Mouse (Mus musculus): ENCODE measurements around the gene Apobec2. TPM values are rescaled to one million over a fixed set of nuclear protein-coding genes. Genes with fewer than 3 reads are reported as not detected.
A peak's percentile ranks its signal among the peaks of the same experiment; 100 is the strongest.

Gene Apobec2
- polyA plus RNA-seq, 1 experiment from 2014 or later, result 0.58 TPM

GRCm38 (mm10) chr17:48417521-48417920 is 15.2 kb downstream of the Apobec2 start:
- Histone ChIP-seq H3K9me3 (no peaks in the 10 kb centered on the region), H3K4me3 (replicated peaks) (no peak overlapping the region), H3K9ac (replicated peaks) (no peak overlapping the region), H3K27ac (no peak overlapping the region), H3K36me3 (peaks cover 29% of the 10 kb centered on the region), H3K4me1 (replicated peaks) (no peaks in the 10 kb centered on the region), H3K4me2 (replicated peaks) (no peak overlapping the region), H3K27me3 (no peaks in the 10 kb centered on the region)
- peak; percentile 52; the same call in 1 of the 2 replicates for ATAC-seq
- 92% methylated on average over 6 of the region's 6 CpGs for WGBS

- Histone ChIP-seq H3K27me3 (no peaks in the 10 kb centered on the region), H3K4me1 (replicated peaks) (peaks cover 7% of the 10 kb centered on the region), H3K27ac (no peak overlapping the region), H3K9ac (replicated peaks) (no peak overlapping the region), H3K4me3 (replicated peaks) (no peak overlapping the region), H3K9me3 (no peaks in the 10 kb centered on the region), H3K4me2 (replicated peaks) (no peak overlapping the region), H3K36me3 (peaks cover 30% of the 10 kb centered on the region)
- peak; percentile 89 for ATAC-seq
- 90% methylated on average over 14 of the region's 14 CpGs for WGBS
Measured at GRCm38 (mm10) chr17:48416425-48417195, 16.1 kb downstream of the Apobec2 start.

- 84% methylated on average over 7 of the region's 7 CpGs for WGBS
- Histone ChIP-seq H3K9ac (replicated peaks) (no peak overlapping the region), H3K4me3 (replicated peaks) (no peak overlapping the region), H3K36me3 (peaks cover 30% of the 10 kb centered on the region), H3K27ac (no peak overlapping the region), H3K27me3 (no peaks in the 10 kb centered on the region), H3K4me1 (replicated peaks) (peaks cover 13% of the 10 kb centered on the region), H3K9me3 (no peaks in the 10 kb centered on the region), H3K4me2 (replicated peaks) (no peak overlapping the region)
- no peak for ATAC-seq
Measured at GRCm38 (mm10) chr17:48416011-48416410, 16.7 kb downstream of the Apobec2 start.

GRCm38 (mm10) chr17:48411241-48411640 is 21.5 kb downstream of the Apobec2 start:
- 59% methylated on average over 8 of the region's 8 CpGs for WGBS
- peak overlapping the region; percentile 83 for H3K9ac ChIP-seq (replicated peaks)
- no peaks in the 10 kb centered on the region for H3K9me3 ChIP-seq
- H3K4me3 ChIP-seq (replicated peaks), result peak overlapping the region; percentile 88
- H3K36me3 ChIP-seq, result peaks cover 22% of the 10 kb centered on the region
- H3K4me2 ChIP-seq (replicated peaks), result peak overlapping the region; percentile 81
- H3K27ac ChIP-seq, result no peak overlapping the region; the same call in 1 of the 2 replicates
- no peaks in the 10 kb centered on the region for H3K27me3 ChIP-seq
- peaks cover 31% of the 10 kb centered on the region for H3K4me1 ChIP-seq (replicated peaks)
- ATAC-seq, result no peak

- under 1% methylated on average over 13 of the region's 13 CpGs for WGBS
- H3K4me1 ChIP-seq (replicated peaks), result peaks cover 31% of the 10 kb centered on the region
Measured at GRCm38 (mm10) chr17:48410299-48410785, 22.4 kb downstream of the Apobec2 start.

GRCm38 (mm10) chr17:48409380-48410298 is 23.1 kb downstream of the Apobec2 start, which contains the start of the genes Nfya and Oard1:
Nfya (minus strand) TSS chr17:48409906.
Oard1 (plus strand) TSS chr17:48410014.
- under 1% methylated on average over 84 of the region's 84 CpGs for WGBS
- Histone ChIP-seq H3K4me1 (replicated peaks) (peaks cover 31% of the 10 kb centered on the region), H3K36me3 (peaks cover 12% of the 10 kb centered on the region), H3K4me2 (replicated peaks) (peak within 1 kb of the TSS; percentile 81), H3K9ac (replicated peaks) (peak within 1 kb of the TSS; percentile 99), H3K27me3 (no peaks in the 10 kb centered on the region), H3K4me3 (replicated peaks) (peak within 1 kb of the TSS; percentile 88), H3K27ac (peak within 1 kb of the TSS; percentile 100), H3K9me3 (no peaks in the 10 kb centered on the region)
- ATAC-seq, result peak; percentile 97

More at GRCm38 (mm10) chr17:48410299-48410785, 22.4 kb downstream of the Apobec2 start:
- Histone ChIP-seq H3K36me3 (peaks cover 19% of the 10 kb centered on the region), H3K27me3 (no peaks in the 10 kb centered on the region), H3K4me2 (replicated peaks) (peak overlapping the region; percentile 81), H3K27ac (peak overlapping the region; percentile 100), H3K4me3 (replicated peaks) (peak overlapping the region; percentile 88), H3K9ac (replicated peaks) (peak overlapping the region; percentile 83), H3K9me3 (no peaks in the 10 kb centered on the region)
- ATAC-seq, result peak; percentile 35

GRCm38 (mm10) chr17:48408526-48409291 is 24.0 kb downstream of the Apobec2 start:
- peak; percentile 53 for ATAC-seq
- Histone ChIP-seq H3K27ac (peak overlapping the region; percentile 100), H3K4me2 (replicated peaks) (peak overlapping the region; percentile 73), H3K27me3 (no peaks in the 10 kb centered on the region), H3K9ac (replicated peaks) (peak overlapping the region; percentile 99), H3K4me3 (replicated peaks) (peak overlapping the region; percentile 88), H3K4me1 (replicated peaks) (peaks cover 31% of the 10 kb centered on the region), H3K9me3 (no peaks in the 10 kb centered on the region), H3K36me3 (peaks cover 7% of the 10 kb centered on the region; the same call in 1 of the 2 replicates)
- WGBS, result under 1% methylated on average over 47 of the region's 47 CpGs

GRCm38 (mm10) chr17:48407910-48408525 is 24.7 kb downstream of the Apobec2 start:
- H3K9ac ChIP-seq (replicated peaks), result peak overlapping the region; percentile 99
- H3K4me2 ChIP-seq (replicated peaks), result peak overlapping the region; percentile 73
- H3K4me1 ChIP-seq (replicated peaks), result peaks cover 31% of the 10 kb centered on the region
- WGBS, result 11% methylated on average over 8 of the region's 8 CpGs
- peak overlapping the region; percentile 100 for H3K27ac ChIP-seq
- no peak for ATAC-seq
- H3K27me3 ChIP-seq, result no peaks in the 10 kb centered on the region
- H3K36me3 ChIP-seq, result peaks cover 5% of the 10 kb centered on the region; the same call in 1 of the 2 replicates
- H3K9me3 ChIP-seq, result no peaks in the 10 kb centered on the region
- H3K4me3 ChIP-seq (replicated peaks), result peak overlapping the region; percentile 88

GRCm38 (mm10) chr17:48407154-48407553 is 25.6 kb downstream of the Apobec2 start:
- WGBS, result 93% methylated on average over 4 of the region's 4 CpGs
- Histone ChIP-seq H3K9me3 (no peaks in the 10 kb centered on the region), H3K27ac (no peak overlapping the region), H3K36me3 (no peaks in the 10 kb centered on the region), H3K4me2 (replicated peaks) (peak overlapping the region; percentile 73), H3K4me3 (replicated peaks) (no peak overlapping the region), H3K27me3 (no peaks in the 10 kb centered on the region), H3K4me1 (replicated peaks) (peaks cover 30% of the 10 kb centered on the region), H3K9ac (replicated peaks) (0 out of 2 replicates have a peak overlapping the region, but pooled peaks have one; percentile 99)
- ATAC-seq, result no peak

- ATAC-seq, result no peak
- Histone ChIP-seq H3K27ac (no peak overlapping the region), H3K9ac (replicated peaks) (no peak overlapping the region), H3K4me2 (replicated peaks) (no peak overlapping the region), H3K36me3 (peaks cover 7% of the 10 kb centered on the region), H3K4me1 (replicated peaks) (peaks cover 15% of the 10 kb centered on the region), H3K4me3 (replicated peaks) (no peak overlapping the region), H3K9me3 (no peaks in the 10 kb centered on the region), H3K27me3 (no peaks in the 10 kb centered on the region)
- WGBS, result 79% methylated on average over 1 of the region's 1 CpGs
Measured at GRCm38 (mm10) chr17:48404706-48405105, 28.0 kb downstream of the Apobec2 start.

GRCm38 (mm10) chr17:48403848-48404247 is 28.9 kb downstream of the Apobec2 start:
- H3K27ac ChIP-seq, result no peak overlapping the region
- H3K4me2 ChIP-seq (replicated peaks), result no peak overlapping the region
- ATAC-seq, result no peak
- H3K27me3 ChIP-seq, result no peaks in the 10 kb centered on the region
- peaks cover 15% of the 10 kb centered on the region for H3K4me1 ChIP-seq (replicated peaks)
- no peak overlapping the region for H3K9ac ChIP-seq (replicated peaks)
- no peaks in the 10 kb centered on the region for H3K9me3 ChIP-seq
- 94% methylated on average over 2 of the region's 2 CpGs for WGBS
- peaks cover 15% of the 10 kb centered on the region for H3K36me3 ChIP-seq
- H3K4me3 ChIP-seq (replicated peaks), result no peak overlapping the region
